Mouse (Mus musculus) erythroblast, embryonic 14.5 days (primary cell): ENCODE data around the gene Cenpu.

Experiments used
- GATA1 ChIP-seq: IDR thresholded peaks from 2 replicates; pipeline ENCODE4 v1.6.1; 2012; ENCODE audit warnings: low read length, inconsistent platforms, mixed read lengths
- TAL1 ChIP-seq: IDR thresholded peaks from 3 replicates; pipeline ENCODE4 v1.6.1; 2012; ENCODE audit warnings: low read length, inconsistent platforms, mixed read lengths

- TF ChIP-seq GATA1 (no peak), TAL1 (no peak)
These were observed 41.2 kb downstream of the Cenpu start for GRCm38 (mm10) chr8:46593067-46593466.
